Mouse (Mus musculus) E14TG2a.4 (cell line): ENCODE measurements around the gene Adi1.

Experiments used
- CTCF ChIP-seq: conservative IDR thresholded peaks from 2 replicates; pipeline ENCODE4 v1.5.1; 2014; ENCODE audit warnings: low read length
- NANOG ChIP-seq: IDR thresholded peaks from 2 replicates; pipeline ENCODE4 v1.6.1; 2014; ENCODE audit warnings: borderline replicate concordance, low read length, mixed read lengths
- POU5F1 ChIP-seq: IDR thresholded peaks from 2 replicates; pipeline ENCODE4 v1.6.1; 2014; ENCODE audit warnings: low read length, borderline replicate concordance

- no peak for TF ChIP-seq CTCF
- TF ChIP-seq POU5F1 = no peak
- no peak for TF ChIP-seq NANOG
These were observed 25.6 kb downstream of the Adi1 start for GRCm38 (mm10) chr12:28700561-28701025.
